Mouse (Mus musculus): Measurements from ENCODE around the gene Hccs. TPM values are rescaled to one million over a fixed set of nuclear protein-coding genes. Genes with fewer than 3 reads are reported as not detected.

The Hccs gene
- polyA plus RNA-seq, 1 experiment: 8.5 TPM

- Histone ChIP-seq H3ac (ENCODE audit: control insufficient read depth, insufficient read length) (no peak overlapping the region), H3K4me3 (no peak overlapping the region), H3K27me3 (ENCODE audit: control insufficient read depth, insufficient read depth, insufficient read length) (no peaks in the 10 kb centered on the region), H3K4me2 (ENCODE audit: low read depth) (no peak overlapping the region), H3K36me3 (ENCODE audit: control insufficient read depth, insufficient read depth) (no peaks in the 10 kb centered on the region), H3K79me2 (ENCODE audit: control insufficient read depth, insufficient read depth) (no peaks in the 10 kb centered on the region)
- TF ChIP-seq TCF12 (IDR thresholded peaks at IDR 0.05; ENCODE audit: insufficient read depth, poor library complexity, severe bottlenecking) (no peak), MYOG (IDR thresholded peaks at IDR 0.05; ENCODE audit: control insufficient read depth in 1 of 3, insufficient read depth in 1 of 3, insufficient read length in 2 of 3, low read depth in 2 of 3) (no peak), POLR2A (IDR thresholded peaks at IDR 0.05; ENCODE audit: insufficient read length, low read depth) (no peak), CEBPB (IDR thresholded peaks at IDR 0.05; ENCODE audit: insufficient read depth, poor library complexity, severe bottlenecking) (no peak), POLR2AphosphoS2 (IDR thresholded peaks at IDR 0.05; ENCODE audit: insufficient read length, low read depth) (no peak), E2F4 (IDR thresholded peaks at IDR 0.05; ENCODE audit: insufficient read depth) (no peak), USF1 (IDR thresholded peaks at IDR 0.05; ENCODE audit: low read depth) (no peak), MAX (IDR thresholded peaks at IDR 0.05; ENCODE audit: low read depth) (no peak), SRF (IDR thresholded peaks at IDR 0.05; ENCODE audit: control insufficient read depth, insufficient read length, low read depth) (no peak)
These were observed 17.7 kb downstream of the Hccs start for GRCm38 (mm10) chrX:169302271-169303045.

- no peak for TF ChIP-seq REST (IDR thresholded peaks at IDR 0.05; ENCODE audit: insufficient read depth, insufficient read length)
- no peak for TF ChIP-seq POLR2A (IDR thresholded peaks at IDR 0.05; ENCODE audit: insufficient read length, low read depth)
- no peak for TF ChIP-seq MYOD1 (IDR thresholded peaks at IDR 0.05; ENCODE audit: control insufficient read depth in 1 of 3, insufficient read length in 2 of 3, low read depth in 2 of 3)
- no peak for TF ChIP-seq TCF12 (IDR thresholded peaks at IDR 0.05; ENCODE audit: insufficient read depth, poor library complexity, severe bottlenecking)
- no peak for TF ChIP-seq TCF3 (IDR thresholded peaks at IDR 0.05; ENCODE audit: insufficient read length, low read depth)
- TF ChIP-seq MAX (IDR thresholded peaks at IDR 0.05; ENCODE audit: low read depth): no peak
- TF ChIP-seq USF1 (IDR thresholded peaks at IDR 0.05; ENCODE audit: low read depth): no peak
- TF ChIP-seq POLR2AphosphoS2 (IDR thresholded peaks at IDR 0.05; ENCODE audit: insufficient read length, low read depth): no peak
- TF ChIP-seq CEBPB (IDR thresholded peaks at IDR 0.05; ENCODE audit: insufficient read depth, poor library complexity, severe bottlenecking): no peak
- TF ChIP-seq MYOG (IDR thresholded peaks at IDR 0.05; ENCODE audit: control insufficient read depth in 1 of 3, insufficient read depth in 1 of 3, insufficient read length in 2 of 3, low read depth in 2 of 3): no peak
- Histone ChIP-seq H3K36me3 (ENCODE audit: control insufficient read depth, insufficient read depth) (no peaks in the 10 kb centered on the region), H3K27me3 (ENCODE audit: control insufficient read depth, insufficient read depth, insufficient read length) (no peaks in the 10 kb centered on the region)
These were observed 20.6 kb downstream of the Hccs start for GRCm38 (mm10) chrX:169299579-169299978.

GRCm38 (mm10) chrX:169263433-169264172 is 56.6 kb downstream of the Hccs start:
- no peaks in the 10 kb centered on the region for H3K27me3 ChIP-seq (ENCODE audit: control insufficient read depth, insufficient read depth, insufficient read length)
- H3K36me3 ChIP-seq (ENCODE audit: control insufficient read depth, insufficient read depth): no peaks in the 10 kb centered on the region
- H3K4me3 ChIP-seq: no peak overlapping the region
- H3ac ChIP-seq (ENCODE audit: control insufficient read depth, insufficient read length): no peak overlapping the region
- no peaks in the 10 kb centered on the region for H3K79me2 ChIP-seq (ENCODE audit: control insufficient read depth, insufficient read depth)
- TF ChIP-seq MYOG (IDR thresholded peaks at IDR 0.05; ENCODE audit: control insufficient read depth in 1 of 3, insufficient read depth in 1 of 3, insufficient read length in 2 of 3, low read depth in 2 of 3) (no peak), POLR2A (IDR thresholded peaks at IDR 0.05; ENCODE audit: insufficient read length, low read depth) (no peak), USF1 (IDR thresholded peaks at IDR 0.05; ENCODE audit: low read depth) (no peak), SRF (IDR thresholded peaks at IDR 0.05; ENCODE audit: control insufficient read depth, insufficient read length, low read depth) (no peak), POLR2AphosphoS2 (IDR thresholded peaks at IDR 0.05; ENCODE audit: insufficient read length, low read depth) (no peak), CEBPB (IDR thresholded peaks at IDR 0.05; ENCODE audit: insufficient read depth, poor library complexity, severe bottlenecking) (no peak), MYOD1 (IDR thresholded peaks at IDR 0.05; ENCODE audit: control insufficient read depth in 1 of 3, insufficient read length in 2 of 3, low read depth in 2 of 3) (no peak), MAX (IDR thresholded peaks at IDR 0.05; ENCODE audit: low read depth) (no peak), TCF3 (IDR thresholded peaks at IDR 0.05; ENCODE audit: insufficient read length, low read depth) (no peak), E2F4 (IDR thresholded peaks at IDR 0.05; ENCODE audit: insufficient read depth) (no peak), TCF12 (IDR thresholded peaks at IDR 0.05; ENCODE audit: insufficient read depth, poor library complexity, severe bottlenecking) (no peak), REST (IDR thresholded peaks at IDR 0.05; ENCODE audit: insufficient read depth, insufficient read length) (no peak)
- H3K4me2 ChIP-seq (ENCODE audit: low read depth): peak overlapping the region; percentile 6

More at GRCm38 (mm10) chrX:169299579-169299978, 20.6 kb downstream of the Hccs start:
- Histone ChIP-seq H3K79me2 (ENCODE audit: control insufficient read depth, insufficient read depth) (no peaks in the 10 kb centered on the region), H3ac (ENCODE audit: control insufficient read depth, insufficient read length) (no peak overlapping the region), H3K4me2 (ENCODE audit: low read depth) (no peak overlapping the region), H3K4me3 (no peak overlapping the region)

GRCm38 (mm10) chrX:169262212-169262611 is 58.0 kb downstream of the Hccs start:
- peak overlapping the region; percentile 50 for H3K4me2 ChIP-seq (ENCODE audit: low read depth)

More at GRCm38 (mm10) chrX:169262212-169262611, 58.0 kb downstream of the Hccs start:
- TF ChIP-seq TCF3 (IDR thresholded peaks at IDR 0.05; ENCODE audit: insufficient read length, low read depth) (no peak), MYOD1 (IDR thresholded peaks at IDR 0.05; ENCODE audit: control insufficient read depth in 1 of 3, insufficient read length in 2 of 3, low read depth in 2 of 3) (peak in 1 of 3 experiments; percentile 18), E2F4 (IDR thresholded peaks at IDR 0.05; ENCODE audit: insufficient read depth) (no peak), SRF (IDR thresholded peaks at IDR 0.05; ENCODE audit: control insufficient read depth, insufficient read length, low read depth) (no peak), TCF12 (IDR thresholded peaks at IDR 0.05; ENCODE audit: insufficient read depth, poor library complexity, severe bottlenecking) (no peak), POLR2A (IDR thresholded peaks at IDR 0.05; ENCODE audit: insufficient read length, low read depth) (no peak)
- no peaks in the 10 kb centered on the region for H3K36me3 ChIP-seq (ENCODE audit: control insufficient read depth, insufficient read depth)
- H3ac ChIP-seq (ENCODE audit: control insufficient read depth, insufficient read length): no peak overlapping the region
- no peaks in the 10 kb centered on the region for H3K27me3 ChIP-seq (ENCODE audit: control insufficient read depth, insufficient read depth, insufficient read length)
- no peak overlapping the region for H3K4me3 ChIP-seq
- H3K79me2 ChIP-seq (ENCODE audit: control insufficient read depth, insufficient read depth): no peaks in the 10 kb centered on the region
